Mouse (Mus musculus): ENCODE measurements around the gene Atp1a2. TPM values are rescaled to one million over a fixed set of nuclear protein-coding genes. Genes with fewer than 3 reads are reported as not detected.
"Not testable (repeated sequence)": the region's sequence is repeated elsewhere in the genome, so short reads cannot be mapped to it uniquely, and the experiment has no call there.

Atp1a2 gene
- total RNA-seq, 2 experiments from 2014 or later: not detected

DNA sequence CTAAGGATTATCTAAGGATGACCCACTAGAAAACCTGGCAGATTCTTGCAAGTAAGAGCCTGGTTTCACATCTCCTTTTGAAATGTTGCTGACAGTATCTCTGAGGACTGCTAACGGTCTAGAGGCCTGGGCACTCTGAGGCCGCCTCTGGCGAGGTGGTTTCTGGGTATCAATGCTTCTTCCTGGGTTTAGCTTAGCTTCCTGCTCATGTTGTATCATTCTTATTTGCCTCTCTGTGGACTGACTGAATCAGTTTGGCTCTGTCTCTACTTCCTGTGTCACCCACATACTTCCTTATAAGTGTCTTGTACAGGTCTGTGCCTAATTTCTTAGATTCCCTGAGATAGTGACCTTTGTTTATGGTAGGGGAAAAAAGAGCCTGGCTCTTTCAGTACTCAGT, 20.7 kb downstream of the Atp1a2 start:
- ATAC-seq (ENCODE audit: poor library complexity, severe bottlenecking): peak; percentile 92

- no peak for ATAC-seq (ENCODE audit: poor library complexity, severe bottlenecking)
Measured at GRCm38 (mm10) chr1:172274547-172274946, 23.3 kb downstream of the Atp1a2 start.

DNA sequence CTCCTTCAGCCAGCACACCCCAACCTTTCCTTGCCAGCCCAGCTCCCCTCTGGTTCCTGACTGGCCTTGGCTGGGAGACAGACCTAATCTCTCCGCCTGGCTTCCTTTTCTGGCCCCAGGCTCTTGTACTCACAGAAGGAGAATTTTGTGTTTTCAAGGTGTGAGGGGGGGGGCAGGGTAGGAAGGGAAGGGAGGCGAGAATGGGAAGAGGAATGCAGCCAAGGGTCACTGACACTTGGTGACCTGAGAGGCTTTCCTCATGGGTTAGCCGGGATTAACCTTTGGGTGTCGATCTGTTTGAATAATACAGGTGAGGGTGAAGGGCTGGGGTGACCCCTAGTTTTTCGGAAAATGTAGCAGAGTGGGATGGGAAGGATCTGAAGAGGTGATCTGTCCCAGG, 23.7 kb downstream of the Atp1a2 start:
- ATAC-seq (ENCODE audit: poor library complexity, severe bottlenecking): no peak

DNA sequence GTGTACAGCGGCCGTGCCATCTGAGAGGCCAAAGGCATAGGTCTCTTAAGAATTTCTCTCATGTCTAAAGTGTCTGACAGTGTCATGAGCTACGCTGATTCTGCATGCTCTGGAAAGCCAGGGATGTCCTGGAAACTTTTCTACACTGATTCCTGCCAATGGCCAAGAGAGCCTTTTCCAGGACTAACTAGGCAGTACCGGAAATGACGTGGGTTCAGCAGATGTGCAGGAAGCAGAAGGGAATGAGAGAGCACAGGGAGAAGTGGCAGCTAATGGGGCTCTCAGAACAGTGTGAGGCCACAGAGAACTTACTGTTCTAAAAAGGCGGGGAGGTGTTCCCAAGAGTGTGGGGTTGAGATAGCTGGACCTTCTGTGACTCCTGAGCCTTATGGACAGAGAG, 24.5 kb downstream of the Atp1a2 start:
- no peak for ATAC-seq (ENCODE audit: poor library complexity, severe bottlenecking)

- ATAC-seq (ENCODE audit: poor library complexity, severe bottlenecking): no peak
Measured at GRCm38 (mm10) chr1:172271765-172272164, 26.1 kb downstream of the Atp1a2 start.

- ATAC-seq (ENCODE audit: poor library complexity, severe bottlenecking): no peak
Measured at GRCm38 (mm10) chr1:172271208-172271607, 26.7 kb downstream of the Atp1a2 start.

- no peak for ATAC-seq (ENCODE audit: poor library complexity, severe bottlenecking)
Measured at GRCm38 (mm10) chr1:172261477-172262078, 36.3 kb downstream of the Atp1a2 start, which contains the start of gene Igsf8. Gene Igsf8 (plus strand): TSS chr1:172261641.

GRCm38 (mm10) chr1:172258314-172258713, 39.5 kb downstream of the Atp1a2 start, which contains the start of gene Atp1a4:
Gene Atp1a4 (minus strand): TSS chr1:172258414.
- no peak for ATAC-seq (ENCODE audit: poor library complexity, severe bottlenecking)

- peak; percentile 21; the same call in 1 of the 2 replicates for ATAC-seq (ENCODE audit: poor library complexity, severe bottlenecking)
Measured at GRCm38 (mm10) chr1:172247679-172248078, 50.2 kb downstream of the Atp1a2 start.

DNA sequence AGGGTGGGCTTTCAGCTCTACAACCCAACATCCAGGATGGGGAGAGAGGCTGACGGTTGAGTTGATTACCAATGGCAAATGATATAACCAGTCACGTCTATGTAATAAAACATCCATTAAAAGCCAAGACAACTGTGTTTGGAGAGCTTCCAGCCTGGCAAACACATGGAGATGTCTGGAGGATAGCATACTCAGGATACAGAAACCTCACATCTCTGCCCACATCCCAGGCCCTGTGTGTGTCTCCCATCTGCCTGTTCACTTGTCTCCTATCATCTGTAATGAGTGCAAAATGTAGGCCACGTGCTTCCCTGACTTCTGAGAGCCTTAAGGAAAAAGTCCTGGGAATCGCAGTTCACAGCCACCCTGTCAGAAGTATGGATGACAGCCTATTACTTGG, 50.6 kb downstream of the Atp1a2 start:
- ATAC-seq (ENCODE audit: poor library complexity, severe bottlenecking): no peak

- not testable (repeated sequence) for ATAC-seq (ENCODE audit: poor library complexity, severe bottlenecking)
Measured at GRCm38 (mm10) chr1:172244645-172245044, 53.2 kb downstream of the Atp1a2 start.

DNA sequence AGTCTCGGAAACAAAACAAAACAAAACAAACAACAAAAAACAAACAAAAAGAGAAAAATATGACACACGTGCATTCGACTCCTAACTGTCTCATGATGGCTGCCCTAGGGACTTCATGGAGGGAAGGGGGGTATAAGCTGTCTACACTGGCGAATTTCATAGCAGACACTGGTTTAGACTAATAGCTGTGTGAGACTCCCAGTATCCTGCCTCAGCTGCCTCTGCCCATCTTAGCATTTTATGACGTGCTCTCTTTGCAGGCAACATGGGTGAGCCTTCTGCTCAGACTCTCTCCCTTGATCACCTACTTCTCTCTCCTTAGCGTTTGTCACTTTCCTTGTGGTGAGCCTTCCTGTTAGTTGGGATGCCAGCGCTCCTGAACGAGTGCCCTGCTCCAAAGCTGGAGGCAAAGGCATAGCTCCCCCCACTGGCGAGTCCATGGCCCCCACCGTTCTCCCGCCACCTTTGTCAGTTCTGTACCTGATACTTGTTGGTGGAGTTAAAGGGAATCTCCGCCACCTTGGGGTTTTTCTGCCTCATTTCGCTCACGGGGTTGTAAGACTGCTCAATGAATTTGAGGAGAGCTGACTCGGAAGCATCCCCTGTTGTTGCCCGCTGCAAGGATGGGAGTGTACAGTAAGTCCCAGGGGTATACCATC, 54.2 kb downstream of the Atp1a2 start:
- ATAC-seq (ENCODE audit: poor library complexity, severe bottlenecking): no peak

DNA sequence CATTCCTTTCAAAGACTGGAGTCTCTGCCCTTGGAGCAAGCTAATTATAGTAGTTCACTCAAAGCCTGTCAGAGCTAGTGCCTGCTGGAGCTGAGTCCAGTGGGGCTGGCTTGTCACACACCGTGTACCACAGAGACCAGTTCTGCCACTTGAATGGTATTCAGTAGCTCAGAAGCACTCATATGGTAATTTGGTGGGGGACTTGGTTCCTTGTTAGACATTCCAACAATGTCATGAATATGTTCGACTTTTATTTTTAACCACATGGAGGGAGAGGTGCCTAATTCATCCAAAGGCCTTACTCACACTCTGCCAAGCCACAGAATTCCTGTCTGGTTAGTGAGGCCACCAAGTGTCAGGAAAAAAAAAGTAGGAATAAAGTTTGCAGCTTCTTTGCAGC, 55.5 kb downstream of the Atp1a2 start:
- no peak for ATAC-seq (ENCODE audit: poor library complexity, severe bottlenecking)

GRCm38 (mm10) chr1:172240945-172241708, 56.7 kb downstream of the Atp1a2 start:
- ATAC-seq (ENCODE audit: poor library complexity, severe bottlenecking): peak; percentile 72

DNA sequence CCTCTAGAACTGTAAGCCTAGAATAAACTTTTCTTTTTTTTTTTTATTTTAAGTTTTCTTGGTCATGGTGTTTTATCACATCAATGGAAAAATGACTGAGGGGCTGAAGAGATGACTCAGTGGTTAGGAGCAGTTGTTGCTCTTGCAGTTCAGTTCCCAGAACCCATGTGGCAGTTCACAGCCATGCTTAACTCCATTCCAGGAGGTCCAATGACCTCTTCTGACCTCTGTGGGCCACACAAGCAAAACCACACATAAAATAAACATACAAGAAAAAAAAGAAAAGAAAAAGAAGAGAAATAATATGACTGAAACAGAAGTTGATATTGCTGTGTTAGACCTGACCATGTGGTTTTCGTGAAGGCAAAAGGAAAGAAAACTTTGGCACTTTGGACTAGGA, 68.6 kb downstream of the Atp1a2 start:
- no peak for ATAC-seq (ENCODE audit: poor library complexity, severe bottlenecking)

DNA sequence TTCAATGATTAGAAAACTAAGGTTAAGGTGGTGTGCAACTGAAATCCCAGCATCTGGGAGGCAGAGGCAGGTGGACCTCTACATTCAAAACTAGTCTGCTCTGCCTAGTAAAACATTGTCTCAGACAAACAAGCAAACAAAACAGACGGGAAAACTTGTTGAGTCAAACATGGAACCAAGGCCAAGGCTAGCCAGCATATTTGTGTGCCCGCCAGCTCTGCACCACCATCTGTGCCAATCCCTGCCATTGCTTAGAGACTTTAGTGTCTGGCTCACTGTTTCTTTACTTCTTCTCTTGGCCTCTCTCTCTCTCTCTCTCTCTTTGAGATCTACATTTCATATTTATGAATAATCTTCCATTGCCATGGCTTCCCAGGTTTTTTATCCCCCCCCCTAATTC, 69.7 kb downstream of the Atp1a2 start:
- no peak for ATAC-seq (ENCODE audit: poor library complexity, severe bottlenecking)

Other genes with a start within 250 kb of the Atp1a2 start
- gene Nhlh1, start 240.5 kb downstream of the Atp1a2 start, total RNA-seq (2015): not detected in 2 replicates
- not detected in 2 replicates for gene Nhlh1, start 240.5 kb downstream of the Atp1a2 start, total RNA-seq (2017)
- gene Copa, start 215.5 kb downstream of the Atp1a2 start, total RNA-seq (2015): 120 and 132 TPM in 2 replicates
- gene Copa, start 215.5 kb downstream of the Atp1a2 start, total RNA-seq (2017): 122 and 132 TPM in 2 replicates
- gene Ncstn, start 215.3 kb downstream of the Atp1a2 start, total RNA-seq (2015): 81.2 and 87.8 TPM in 2 replicates
- gene Ncstn, start 215.3 kb downstream of the Atp1a2 start, total RNA-seq (2017): 39.8 and 45.5 TPM in 2 replicates
- gene Pex19, start 171.3 kb downstream of the Atp1a2 start, total RNA-seq (2015): 16.6 and 17.5 TPM in 2 replicates
- 33.9 and 36.5 TPM in 2 replicates for gene Pex19, start 171.3 kb downstream of the Atp1a2 start, total RNA-seq (2017)
- gene Dcaf8, start 150.0 kb downstream of the Atp1a2 start, total RNA-seq (2015): 18.9 and 19.4 TPM in 2 replicates
- gene Dcaf8, start 150.0 kb downstream of the Atp1a2 start, total RNA-seq (2017): 63.9 and 71.6 TPM in 2 replicates
- 16.1 and 17.5 TPM in 2 replicates for gene Pea15a, start 91.3 kb downstream of the Atp1a2 start, total RNA-seq (2015)
- 13.6 and 18.5 TPM in 2 replicates for gene Pea15a, start 91.3 kb downstream of the Atp1a2 start, total RNA-seq (2017)
- gene Casq1, start 78.2 kb downstream of the Atp1a2 start, total RNA-seq (2015): not detected in 2 replicates
- not detected in 2 replicates for gene Casq1, start 78.2 kb downstream of the Atp1a2 start, total RNA-seq (2017)
- not detected in 2 replicates for gene Atp1a4, start 39.6 kb downstream of the Atp1a2 start, total RNA-seq (2015)
- gene Atp1a4, start 39.6 kb downstream of the Atp1a2 start, total RNA-seq (2017): not detected in 2 replicates
- gene Igsf8, start 36.4 kb downstream of the Atp1a2 start, total RNA-seq (2015): 29.6 and 40.0 TPM in 2 replicates
- gene Igsf8, start 36.4 kb downstream of the Atp1a2 start, total RNA-seq (2017): 26.1 and 34.4 TPM in 2 replicates
- not detected in 2 replicates for gene Kcnj9, start 31.3 kb upstream of the Atp1a2 start, total RNA-seq (2015)
- not detected in 2 replicates for gene Kcnj9, start 31.3 kb upstream of the Atp1a2 start, total RNA-seq (2017)
- gene Kcnj10, start 43.1 kb upstream of the Atp1a2 start, total RNA-seq (2015): 0.23 and 0.42 TPM in 2 replicates
- gene Kcnj10, start 43.1 kb upstream of the Atp1a2 start, total RNA-seq (2017): 0.26 and 0.28 TPM in 2 replicates
- 14.1 and 15.5 TPM in 2 replicates for gene Pigm, start 78.5 kb upstream of the Atp1a2 start, total RNA-seq (2015)
- 14.8 and 15.1 TPM in 2 replicates for gene Pigm, start 78.5 kb upstream of the Atp1a2 start, total RNA-seq (2017)
- 2.3 and 3.1 TPM in 2 replicates for gene Slamf9, start 177.3 kb upstream of the Atp1a2 start, total RNA-seq (2015)
- gene Slamf9, start 177.3 kb upstream of the Atp1a2 start, total RNA-seq (2017): 0.11 and 1.5 TPM in 2 replicates
- gene Igsf9, start 183.7 kb upstream of the Atp1a2 start, total RNA-seq (2015): 0.20 and 1.9 TPM in 2 replicates
- 0.16 TPM in 1 of 2 replicates, not detected in the other for gene Igsf9, start 183.7 kb upstream of the Atp1a2 start, total RNA-seq (2017)
- 667 and 741 TPM in 2 replicates for gene Tagln2, start 202.0 kb upstream of the Atp1a2 start, total RNA-seq (2015)
- gene Tagln2, start 202.0 kb upstream of the Atp1a2 start, total RNA-seq (2017): 334 and 340 TPM in 2 replicates
- not detected in 2 replicates for gene Cfap45, start 222.7 kb upstream of the Atp1a2 start, total RNA-seq (2015)
- gene Cfap45, start 222.7 kb upstream of the Atp1a2 start, total RNA-seq (2017): 0.11 TPM in 1 of 2 replicates, not detected in the other

All from megakaryocyte, adult 5-6 weeks (primary cell).